Mouse (Mus musculus) brain, adult 2 months (tissue): ENCODE measurements around the gene Cracr2b.
"Not testable (repeated sequence)": the region's sequence is repeated elsewhere in the genome, so short reads cannot be mapped to it uniquely, and the experiment has no call there.

Experiments used
- DNase-seq: peaks from one replicate; pipeline ENCODE4 v3.0.0; 2011; ENCODE audit warnings: low read depth, low spot score

The Cracr2b gene

GRCm38 (mm10) chr7:141433517-141434400, 27.1 kb upstream of the Cracr2b start:
- peak; percentile 60 for DNase-seq

GRCm38 (mm10) chr7:141434464-141434863, 26.4 kb upstream of the Cracr2b start:
- DNase-seq = peak; percentile 95

GRCm38 (mm10) chr7:141435129-141435855, 25.6 kb upstream of the Cracr2b start:
- DNase-seq = peak; percentile 90

GRCm38 (mm10) chr7:141435856-141436522, 24.9 kb upstream of the Cracr2b start:
- DNase-seq = no peak

- DNase-seq = no peak
Measured at GRCm38 (mm10) chr7:141436523-141436892, 24.4 kb upstream of the Cracr2b start.

- DNase-seq = peak; percentile 89
Measured at GRCm38 (mm10) chr7:141437178-141438120, 23.4 kb upstream of the Cracr2b start, which contains the start of gene Slc25a22. Gene Slc25a22, minus strand, starts transcription at chr7:141437892.

- DNase-seq = peak; percentile 89
Measured at GRCm38 (mm10) chr7:141438201-141438968, 22.5 kb upstream of the Cracr2b start.

GRCm38 (mm10) chr7:141439140-141439679, 21.7 kb upstream of the Cracr2b start:
- DNase-seq = no peak

GRCm38 (mm10) chr7:141439811-141440210, 21.1 kb upstream of the Cracr2b start:
- no peak for DNase-seq

- DNase-seq = peak; percentile 79
Measured at GRCm38 (mm10) chr7:141440613-141441012, 20.3 kb upstream of the Cracr2b start.

- no peak for DNase-seq
Measured at GRCm38 (mm10) chr7:141441460-141441859, 19.4 kb upstream of the Cracr2b start.

GRCm38 (mm10) chr7:141442199-141442598, 18.7 kb upstream of the Cracr2b start:
- DNase-seq = no peak

- DNase-seq = no peak
Measured at GRCm38 (mm10) chr7:141443081-141443821, 17.6 kb upstream of the Cracr2b start.

GRCm38 (mm10) chr7:141443828-141444237, 17.1 kb upstream of the Cracr2b start, which contains the start of gene Pidd1:
Gene Pidd1, minus strand, starts transcription at chr7:141444025.
- DNase-seq = no peak

- DNase-seq = not testable (repeated sequence)
Measured at GRCm38 (mm10) chr7:141446374-141446773, 14.5 kb upstream of the Cracr2b start.

- peak; percentile 97 for DNase-seq
Measured at GRCm38 (mm10) chr7:141447110-141447991, 13.5 kb upstream of the Cracr2b start, which contains the start of gene Rplp2. Gene Rplp2, plus strand, starts transcription at chr7:141447370.

- DNase-seq = no peak
Measured at GRCm38 (mm10) chr7:141451928-141452327, 9.0 kb upstream of the Cracr2b start.

GRCm38 (mm10) chr7:141453636-141454035, 7.3 kb upstream of the Cracr2b start:
- no peak for DNase-seq
